Mouse (Mus musculus) embryonic fibroblast, embryonic 13.5 days (primary cell): Measurements from ENCODE around the gene Vgf.

Experiments
- CTCF ChIP-seq: IDR thresholded peaks from 2 replicates; pipeline ENCODE4 v1.5.1; 2011; ENCODE audit warnings: mild to moderate bottlenecking, control low read depth, low read length, moderate library complexity, borderline replicate concordance; ENCODE audit not compliant: insufficient read depth
- POLR2A ChIP-seq: IDR thresholded peaks from 2 replicates; pipeline ENCODE4 v1.6.1; 2011; ENCODE audit warnings: low read depth, mild to moderate bottlenecking, control low read depth, low read length, moderate library complexity

DNA sequence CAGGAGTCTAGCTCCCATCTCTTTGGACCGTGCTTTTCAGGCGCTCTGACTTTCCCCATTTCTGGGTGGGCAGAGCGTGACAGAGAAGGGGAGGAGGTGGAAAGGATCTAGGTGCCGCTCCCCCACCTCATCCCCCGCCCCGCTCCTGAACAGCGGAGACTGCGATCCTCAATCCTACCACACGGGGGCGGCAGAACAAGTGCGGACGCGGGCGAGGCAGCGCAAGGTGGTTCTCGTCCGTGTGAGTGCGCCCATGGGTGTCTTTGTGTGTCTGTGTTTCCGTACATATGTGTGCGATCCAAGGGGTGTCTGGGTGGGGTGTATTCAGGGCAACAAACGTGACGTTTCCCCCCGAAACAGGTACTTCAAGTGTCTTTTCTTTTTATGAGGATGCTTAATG, 1.1 kb upstream of the Vgf start:
- TF ChIP-seq POLR2A, result no peak
- TF ChIP-seq CTCF, result peak; percentile 98
